Mouse (Mus musculus) induced T-regulatory cell, adult 2 months (primary cell): ENCODE results near the gene Pde6h.
A peak's percentile ranks its signal among the peaks of the same experiment; 100 is the strongest.

Experiments
- DNase-seq: peaks from one replicate; pipeline ENCODE4 v3.0.0-alpha.2; 2012; ENCODE audit warnings: low read depth

Pde6h gene

DNA sequence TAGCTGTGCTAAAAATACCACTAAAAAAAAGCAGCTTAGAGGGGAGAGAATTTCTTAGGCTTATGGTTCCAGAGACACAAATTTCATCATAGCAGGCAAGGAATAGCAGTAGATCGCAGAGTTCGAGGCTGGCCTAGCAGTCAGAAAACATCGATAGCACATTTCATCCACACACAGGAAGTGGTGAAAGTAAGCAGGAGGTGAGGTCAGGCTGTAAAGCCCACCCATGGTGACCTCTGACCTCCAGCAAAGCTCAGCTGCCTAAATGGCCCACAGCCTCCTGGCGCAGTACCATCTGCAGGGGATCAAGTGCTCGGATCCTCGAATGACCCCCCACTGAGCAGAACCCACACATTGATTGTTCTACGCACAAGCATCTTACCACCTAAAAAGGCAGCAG is 59.6 kb downstream of the Pde6h start:
- no peak for DNase-seq

- DNase-seq = no peak
Measured at GRCm38 (mm10) chr6:136986019-136986418, 62.4 kb downstream of the Pde6h start.

DNA sequence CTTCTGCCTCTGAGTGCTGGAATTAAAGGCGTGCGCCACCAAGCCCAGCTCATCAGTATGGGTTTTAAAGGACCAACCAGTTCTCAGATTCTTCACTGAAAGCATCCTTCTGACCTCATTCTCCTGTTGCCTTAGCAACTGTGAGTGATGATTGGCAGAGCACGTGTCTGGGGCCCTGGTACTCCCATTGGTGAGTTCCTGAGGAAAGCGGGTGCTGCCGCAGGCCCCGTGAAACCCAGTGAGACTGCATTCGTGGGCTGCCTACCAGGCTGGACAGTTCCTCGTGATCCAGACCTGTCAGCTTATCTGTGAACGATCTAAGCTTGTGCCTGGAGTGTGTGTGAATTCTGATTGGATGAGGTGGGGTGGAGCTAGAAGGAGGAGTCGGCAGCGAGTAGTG is 63.1 kb downstream of the Pde6h start:
- DNase-seq = no peak

GRCm38 (mm10) chr6:136988536-136989060 is 65.0 kb downstream of the Pde6h start:
- no peak for DNase-seq

DNA sequence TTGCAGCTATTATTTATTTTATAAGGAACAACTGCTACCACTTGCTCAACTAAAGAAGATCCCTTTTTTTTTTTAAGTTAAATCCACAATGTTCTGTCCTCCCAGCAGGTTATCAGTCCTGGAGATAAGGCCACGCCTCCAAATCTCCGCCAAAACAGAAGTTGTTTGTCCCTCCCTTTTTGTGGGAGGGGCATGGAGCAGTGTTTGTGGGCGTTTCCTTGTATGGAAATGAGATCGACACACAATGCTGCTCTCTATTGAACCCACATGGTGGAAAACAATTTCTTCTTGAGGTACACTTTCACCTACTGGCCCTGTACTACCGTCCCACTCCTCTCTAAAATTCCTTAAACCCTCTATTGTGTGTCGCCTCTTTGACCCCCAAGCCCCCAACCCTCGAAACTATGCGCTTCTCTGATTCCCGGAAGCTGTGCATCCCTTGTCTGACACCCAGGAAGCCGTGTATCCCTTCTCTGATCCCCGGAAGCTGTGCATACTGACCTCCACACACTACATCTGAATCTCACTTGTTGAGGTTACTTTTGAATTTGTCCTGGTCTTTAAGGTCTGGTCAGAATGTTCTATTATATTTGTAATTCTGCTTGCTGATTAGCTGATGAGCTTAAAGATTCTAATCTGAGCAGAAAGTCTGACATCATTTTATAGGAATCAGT is 66.3 kb downstream of the Pde6h start:
- peak; percentile 25 for DNase-seq

DNA sequence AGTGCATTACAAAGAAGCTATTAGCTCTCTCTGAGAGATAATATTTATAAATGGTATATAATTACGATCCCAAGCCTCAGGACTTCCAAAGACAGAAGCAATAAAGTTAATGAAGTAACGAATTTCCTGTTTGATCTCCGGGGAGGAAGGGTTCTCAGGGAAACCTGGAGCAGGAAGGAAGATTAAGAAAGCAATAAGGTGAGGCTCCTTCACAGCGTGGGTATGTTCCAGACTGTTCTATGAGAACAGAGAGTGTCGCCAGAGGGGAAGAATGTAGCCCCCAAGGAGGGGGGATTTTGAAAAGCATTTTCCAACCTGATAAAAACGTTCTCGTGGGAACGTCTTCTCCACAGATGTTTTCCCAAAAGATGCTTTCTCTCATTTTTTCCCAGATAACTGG is 66.9 kb downstream of the Pde6h start:
- no peak for DNase-seq

GRCm38 (mm10) chr6:136993574-136993973 is 69.9 kb downstream of the Pde6h start:
- no peak for DNase-seq

- DNase-seq = no peak
Measured at GRCm38 (mm10) chr6:136995533-136995932, 71.9 kb downstream of the Pde6h start.

- no peak for DNase-seq
Measured at GRCm38 (mm10) chr6:136996336-136996735, 72.7 kb downstream of the Pde6h start.

DNA sequence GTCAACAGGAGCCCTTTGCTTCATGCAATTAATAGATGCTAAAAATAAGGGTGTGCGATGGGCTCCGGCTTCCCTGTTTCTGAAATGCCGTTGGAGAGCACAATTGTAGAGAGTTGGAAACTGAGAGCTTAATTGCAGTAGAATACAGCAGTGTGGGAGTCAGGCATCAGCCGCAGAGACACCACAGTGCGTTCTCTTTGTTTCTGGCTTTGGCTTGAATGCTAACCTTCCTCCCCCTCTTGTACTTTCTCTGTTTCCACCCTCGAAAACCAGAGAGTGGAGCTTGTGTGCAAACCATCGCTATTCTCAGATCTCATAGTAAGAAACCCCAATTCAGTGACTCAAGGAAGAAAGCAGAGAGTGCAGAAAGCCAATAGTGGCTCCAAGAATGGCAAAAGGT is 74.5 kb downstream of the Pde6h start:
- no peak for DNase-seq

GRCm38 (mm10) chr6:136999009-136999408 is 75.4 kb downstream of the Pde6h start:
- DNase-seq = no peak

GRCm38 (mm10) chr6:136999707-137000446 is 76.2 kb downstream of the Pde6h start:
- peak; percentile 54 for DNase-seq

GRCm38 (mm10) chr6:137000706-137001105 is 77.1 kb downstream of the Pde6h start:
- DNase-seq = no peak

DNA sequence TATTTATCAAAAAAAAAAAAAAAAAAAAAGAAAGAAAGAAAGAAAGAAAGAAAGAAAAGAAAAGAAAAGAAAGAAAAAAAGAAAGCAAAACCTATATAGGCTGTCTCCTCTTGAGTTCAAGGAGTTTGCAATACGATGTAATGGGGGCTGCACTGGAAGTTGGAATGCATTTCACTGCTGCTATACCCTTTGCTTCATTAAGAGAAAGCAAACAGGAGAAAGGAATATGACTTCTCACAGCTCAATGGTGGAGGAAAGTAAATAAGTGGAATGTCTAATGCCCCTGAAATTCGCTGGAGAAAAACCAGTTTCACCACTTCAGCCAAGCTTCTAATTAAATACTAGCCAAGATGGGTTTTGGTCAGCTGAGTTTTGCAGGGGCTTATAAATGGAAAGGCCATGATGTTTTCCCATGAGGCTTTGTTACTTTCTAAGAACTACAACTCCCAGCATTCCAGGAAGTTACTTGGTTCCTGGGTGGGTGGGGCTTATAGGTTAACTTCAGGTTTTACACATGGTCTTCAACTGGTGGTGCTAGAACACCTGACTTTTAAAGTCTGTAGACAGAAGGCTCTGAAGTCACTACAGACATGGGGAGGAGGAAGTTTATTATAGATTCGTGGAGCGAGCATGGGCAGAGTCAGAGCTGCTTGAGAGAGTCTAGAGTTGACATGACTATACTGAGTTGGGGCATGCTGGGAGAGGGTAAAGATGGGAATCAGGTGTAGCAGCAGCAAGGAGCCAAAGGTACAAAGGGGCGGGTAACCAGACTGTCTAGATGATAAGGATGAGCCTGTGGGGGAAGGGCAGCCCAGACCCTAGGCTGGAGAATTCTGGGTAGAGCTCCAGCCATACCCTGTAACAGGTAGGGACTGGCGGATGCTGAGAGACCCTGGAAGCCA is 77.9 kb downstream of the Pde6h start:
- no peak for DNase-seq

DNA sequence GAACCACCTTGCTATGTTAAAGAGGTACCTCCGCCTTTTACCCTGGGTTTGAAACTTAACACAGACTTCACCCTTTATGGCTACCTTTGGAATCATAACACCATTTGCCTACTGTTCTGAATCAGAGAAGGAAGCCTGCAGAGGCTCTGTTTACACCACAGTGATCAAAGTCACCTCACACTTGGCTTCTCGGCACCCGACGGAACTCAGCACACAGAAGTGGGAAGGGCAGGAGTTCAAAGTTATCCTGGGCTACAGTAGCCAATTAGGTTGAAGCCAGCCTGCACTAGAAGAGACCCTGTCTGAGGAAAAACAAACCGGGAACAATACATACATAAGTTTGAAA is 78.5 kb downstream of the Pde6h start:
- no peak for DNase-seq

DNA sequence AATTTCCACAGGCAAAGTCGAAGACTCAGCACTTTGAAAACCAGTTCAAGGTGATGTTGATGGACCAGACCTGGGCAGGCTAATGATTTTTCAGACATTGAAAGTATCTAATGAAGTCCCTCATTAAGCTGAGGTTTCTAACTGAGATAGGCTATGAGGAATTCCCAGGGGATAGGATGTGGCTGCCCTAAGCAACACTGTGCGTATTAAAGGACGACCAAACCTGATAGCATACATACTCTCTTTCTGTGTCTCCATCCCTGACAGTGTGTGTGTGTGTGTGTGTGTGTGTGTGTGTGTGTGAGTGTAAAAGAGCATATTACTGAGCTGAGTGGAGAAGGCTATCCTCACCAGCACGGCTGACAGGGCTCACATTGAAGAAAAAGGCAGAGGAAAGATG is 80.7 kb downstream of the Pde6h start:
- no peak for DNase-seq

- no peak for DNase-seq
Measured at GRCm38 (mm10) chr6:137011187-137011586, 87.6 kb downstream of the Pde6h start.

GRCm38 (mm10) chr6:137014346-137014745 is 90.7 kb downstream of the Pde6h start:
- DNase-seq = no peak

DNA sequence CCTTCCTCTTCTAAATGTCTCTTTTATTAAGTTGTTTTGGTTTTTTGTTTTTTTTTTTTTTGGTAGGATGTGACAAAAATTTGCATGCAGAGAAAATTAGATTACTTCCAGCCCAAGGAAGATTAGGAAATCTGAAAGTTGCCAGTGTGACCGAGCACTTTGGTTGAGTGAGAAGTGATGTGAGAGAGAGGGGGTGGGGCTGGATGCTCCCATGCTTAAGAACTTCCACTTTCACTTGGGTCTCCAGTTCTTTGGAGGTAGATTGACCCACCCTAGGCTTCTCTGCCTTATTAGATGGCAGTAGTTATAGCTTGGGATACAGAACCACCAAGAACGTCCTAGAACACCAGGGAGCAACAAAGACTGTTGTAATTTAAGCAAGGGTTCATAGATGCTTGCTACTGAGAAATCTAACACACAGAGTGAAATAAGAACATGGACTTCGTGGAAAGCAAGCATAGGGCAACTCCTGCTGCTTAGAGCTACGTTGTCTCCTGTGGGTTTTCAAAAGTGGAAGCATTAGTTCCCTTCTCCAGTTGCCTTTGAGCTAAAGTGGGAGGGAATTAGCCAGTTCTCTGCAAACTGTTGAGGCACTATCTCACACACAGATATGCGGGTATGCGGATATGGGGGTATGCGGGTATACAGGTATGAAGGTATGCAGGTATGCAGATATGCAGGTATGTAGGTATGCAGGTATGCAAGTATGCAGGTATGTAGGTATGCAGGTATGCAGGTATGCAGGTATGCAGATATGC is 93.8 kb downstream of the Pde6h start:
- DNase-seq = no peak
